10 mouse cellular contexts compared by ENCODE assay signal in the genomic region with DNA sequence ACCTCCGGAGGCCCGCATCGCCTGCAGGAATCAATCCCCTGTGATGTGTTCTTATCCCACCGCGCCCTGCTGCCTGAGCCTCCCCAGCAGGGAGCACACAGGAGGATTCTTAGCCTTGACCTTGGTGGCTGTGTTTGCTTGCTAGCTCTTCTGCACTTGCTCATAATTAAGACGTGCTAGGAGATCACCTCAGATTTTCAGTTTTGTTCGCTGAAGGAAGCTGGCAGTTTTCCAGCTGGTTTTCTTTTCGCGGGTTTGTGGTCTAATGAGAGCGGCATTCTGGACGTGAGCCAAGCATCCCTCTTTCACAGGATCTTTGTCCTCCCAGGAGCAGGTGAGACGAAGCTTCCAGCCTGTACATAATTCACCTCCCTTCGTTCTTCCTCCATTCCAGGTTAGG. TPM values are rescaled to one million over a fixed set of nuclear protein-coding genes. Genes with fewer than 3 reads are reported as not detected.
DNase-seq lines count a peak whose midpoint lies in the region; ATAC-seq and TF ChIP-seq lines count a peak whose summit lies in the region.
"Had no signal": no experiment of that assay in that cellular context is flagged by ENCODE, and none has a peak within 500 bp of the region (broad histone marks: within the 10 kb centered on the region; RNA-seq: fewer than 3 reads in every experiment).

No protein-coding gene starts in this region.

- 11% methylated on average over 13 of the region's 13 CpGs for WGBS in hindbrain, postnatal 0 days

- no peak overlapping the region for H3K4me3 ChIP-seq in hindbrain, postnatal 0 days (ENCODE audit: low read length)
- H3K4me3 ChIP-seq: embryonic facial prominence, embryonic 12.5 days had no signal

- ATAC-seq in hindbrain, postnatal 0 days = peak; percentile 25; the same call in 1 of the 2 replicates

- H3K4me2 ChIP-seq in hindbrain, postnatal 0 days (ENCODE audit: low read depth, low read length) = peak overlapping the region; percentile 33
- H3K4me2 ChIP-seq: embryonic facial prominence, embryonic 12.5 days had no signal

- H3K27ac ChIP-seq in hindbrain, postnatal 0 days = peak overlapping the region; percentile 71
- H3K27ac ChIP-seq: embryonic facial prominence, embryonic 12.5 days had no signal

- H3K9ac ChIP-seq in hindbrain, postnatal 0 days (replicated peaks; ENCODE audit: low read length) = 0 out of 2 replicates have a peak overlapping the region, but pooled peaks have one; percentile 24
- H3K9ac ChIP-seq: embryonic facial prominence, embryonic 12.5 days had no signal

- no peak for TF ChIP-seq CTCF in hindbrain, postnatal 0 days (IDR thresholded peaks at IDR 0.05; ENCODE audit: low read depth)

- no peaks in the 10 kb centered on the region for H3K27me3 ChIP-seq in hindbrain, postnatal 0 days (ENCODE audit: insufficient read depth, low read length)
- H3K27me3 ChIP-seq: embryonic facial prominence, embryonic 12.5 days had no signal

- peaks cover 27% of the 10 kb centered on the region for H3K4me1 ChIP-seq in hindbrain, postnatal 0 days (ENCODE audit: insufficient read depth, low read length)

- peak; percentile 82 for DNase-seq in left cerebral cortex, postnatal 4 days
- DNase-seq in left cerebral cortex, adult 11 months (ENCODE audit: low spot score) = no peak
- peak; percentile 70 for DNase-seq in brain, adult 2 months (ENCODE audit: low read depth, low spot score)
- peak; percentile 56 to 60 for DNase-seq in cerebellum, postnatal 36 days
- DNase-seq in hindbrain, postnatal 0 days (ENCODE audit: low spot score) = peak; percentile 85
- no peak for DNase-seq in B cell, adult 2 months
- DNase-seq in thymus, adult 18-20 months = no peak
- DNase-seq in layer of hippocampus, adult 9-11 months = no peak
- DNase-seq: thymus, postnatal 14 days had no signal

- no peaks in the 10 kb centered on the region for H3K9me3 ChIP-seq in hindbrain, postnatal 0 days (ENCODE audit: low read length)
- H3K9me3 ChIP-seq: embryonic facial prominence, embryonic 12.5 days had no signal

- no peaks in the 10 kb centered on the region for H3K36me3 ChIP-seq in hindbrain, postnatal 0 days (ENCODE audit: insufficient read depth, low read length)
- H3K36me3 ChIP-seq: embryonic facial prominence, embryonic 12.5 days had no signal

- intact Hi-C loops in left cerebral cortex, postnatal 4 days (cut with DNase I) = no loop called here

RNA-seq across cellular contexts. Expression of a gene that starts 33.6 kb away (rescaled TPM):
- total RNA-seq in left cerebral cortex, postnatal 4 days (2021) = 100 to 1,000 TPM; 223 to 225 TPM
- 319 and 369 TPM in 2 replicates for total RNA-seq in hindbrain, postnatal 0 days (2014; rRNA removed)
- polyA plus RNA-seq in hindbrain, postnatal 0 days (2015; fragmentation: Nextera tagmentation; extraction: Ambion mirVana) = 188 and 213 TPM in 2 replicates

Comparison
In these comparisons a context has a peak if more than half of its experiments do, and no peak if none do; other contexts are left out.
1. DNase-seq: peak in left cerebral cortex, postnatal 4 days (single experiment), brain, adult 2 months (single experiment), cerebellum, postnatal 36 days (2 of 2) and hindbrain, postnatal 0 days (single experiment); none in left cerebral cortex, adult 11 months (single experiment), B cell, adult 2 months (0 of 2), thymus, adult 18-20 months (0 of 2) and layer of hippocampus, adult 9-11 months (single experiment).